Mouse (Mus musculus): ENCODE results near the gene Tenm2.
A peak's percentile ranks its signal among the peaks of the same experiment; 100 is the strongest.

Gene Tenm2

GRCm38 (mm10) chr11:37235914-37236600, at the start of gene Tenm2:
Tenm2 (minus strand) TSS chr11:37235964.
- DNase-seq, result peak; percentile 88

GRCm38 (mm10) chr11:37285186-37285585, 49.4 kb upstream of the Tenm2 start:
- DNase-seq, result no peak

GRCm38 (mm10) chr11:37248796-37249195, 13.0 kb upstream of the Tenm2 start:
- no peak for DNase-seq

- DNase-seq, result no peak
Measured at GRCm38 (mm10) chr11:37237096-37237725, 1.4 kb upstream of the Tenm2 start.

- peak; percentile 77 for DNase-seq
Measured at GRCm38 (mm10) chr11:37236601-37237083, 878 bp upstream of the Tenm2 start.

- peak; percentile 46 for DNase-seq
Measured at GRCm38 (mm10) chr11:37235021-37235795, 556 bp downstream of the Tenm2 start.

GRCm38 (mm10) chr11:37227404-37227803, 8.4 kb downstream of the Tenm2 start:
- DNase-seq, result no peak

GRCm38 (mm10) chr11:37226943-37227342, 8.8 kb downstream of the Tenm2 start:
- DNase-seq, result no peak

GRCm38 (mm10) chr11:37222737-37223136, 13.0 kb downstream of the Tenm2 start:
- DNase-seq, result no peak

- no peak for DNase-seq
Measured at GRCm38 (mm10) chr11:37222056-37222455, 13.7 kb downstream of the Tenm2 start.

- DNase-seq, result no peak
Measured at GRCm38 (mm10) chr11:37220921-37221320, 14.8 kb downstream of the Tenm2 start.

- peak; percentile 75 for DNase-seq
Measured at GRCm38 (mm10) chr11:37186132-37186531, 49.6 kb downstream of the Tenm2 start.

- DNase-seq, result no peak
Measured at GRCm38 (mm10) chr11:37177426-37177825, 58.3 kb downstream of the Tenm2 start.

- peak; percentile 42 for DNase-seq
Measured at GRCm38 (mm10) chr11:37153933-37154880, 81.6 kb downstream of the Tenm2 start.

- no peak for DNase-seq
Measured at GRCm38 (mm10) chr11:37153382-37153781, 82.4 kb downstream of the Tenm2 start.

GRCm38 (mm10) chr11:37150011-37150410, 85.8 kb downstream of the Tenm2 start:
- DNase-seq, result no peak

GRCm38 (mm10) chr11:37143996-37144395, 91.8 kb downstream of the Tenm2 start:
- no peak for DNase-seq

- DNase-seq, result no peak
Measured at GRCm38 (mm10) chr11:37143478-37143877, 92.3 kb downstream of the Tenm2 start.

- no peak for DNase-seq
Measured at GRCm38 (mm10) chr11:37128893-37129292, 106.9 kb downstream of the Tenm2 start.

- DNase-seq, result no peak
Measured at GRCm38 (mm10) chr11:37118058-37118457, 117.7 kb downstream of the Tenm2 start.

GRCm38 (mm10) chr11:37115188-37115587, 120.6 kb downstream of the Tenm2 start:
- no peak for DNase-seq

GRCm38 (mm10) chr11:37107069-37107468, 128.7 kb downstream of the Tenm2 start:
- no peak for DNase-seq
